Mouse (Mus musculus) lung, postnatal 0 days (tissue): ENCODE measurements at regions not wholly inside any gene's neighbourhood (a gene's known extent, or its start where the extent isn't known, plus 50 kb on each side); places are given as distances from the start of the nearest gene placed in this dataset.

ENCODE experiments used
- CTCF ChIP-seq: IDR thresholded peaks from 2 replicates; pipeline ENCODE4 v1.5.1; 2016; ENCODE audit warnings: antibody characterized with exemption, mild to moderate bottlenecking
- EP300 ChIP-seq: IDR thresholded peaks from 2 replicates; pipeline ENCODE4 v1.6.1; 2016; ENCODE audit warnings: antibody characterized with exemption, mild to moderate bottlenecking, control low read depth

GRCm38 (mm10) chr13:57338676-57339075 lies 442.9 kb upstream of the Trpc7 start:
- TF ChIP-seq CTCF (no peak), EP300 (no peak)
